Mouse (Mus musculus) inflammation-experienced regulatory T-cells, adult 6 months (primary cell): Measurements from ENCODE around the gene Nim1k. TPM values are rescaled to one million over a fixed set of nuclear protein-coding genes. Genes with fewer than 3 reads are reported as not detected.
A peak's percentile ranks its signal among the peaks of the same experiment; 100 is the strongest.

Experiments
- ATAC-seq: one replicate; pipeline ENCODE4 v1.8.0; 2017
- polyA plus RNA-seq, 3 experiments: library from polyadenylated mRNA; unstranded; fragments of 100-300 nt; shearing (Covaris generic); gene quantifications; one replicate each; pipeline ENCODE4 v1.2.1; 2017

Nim1k gene
- polyA plus RNA-seq = under 1 TPM; 0.52 to 0.77 (median 0.68) TPM

- ATAC-seq = peak; percentile 85
Measured at GRCm38 (mm10) chr13:119755681-119756471, at the start of gene Nim1k. Gene Nim1k, minus strand, starts transcription at chr13:119755882.

GRCm38 (mm10) chr13:119797656-119798055 lies 42.0 kb upstream of the Nim1k start:
- ATAC-seq = no peak

GRCm38 (mm10) chr13:119792791-119793404 lies 37.2 kb upstream of the Nim1k start:
- ATAC-seq = no peak

GRCm38 (mm10) chr13:119791580-119792135 lies 36.0 kb upstream of the Nim1k start:
- no peak for ATAC-seq

GRCm38 (mm10) chr13:119790761-119791579 lies 35.3 kb upstream of the Nim1k start, which contains the start of gene Zfp131:
Gene Zfp131, minus strand, starts transcription at chr13:119790889.
- peak; percentile 88 for ATAC-seq

DNA sequence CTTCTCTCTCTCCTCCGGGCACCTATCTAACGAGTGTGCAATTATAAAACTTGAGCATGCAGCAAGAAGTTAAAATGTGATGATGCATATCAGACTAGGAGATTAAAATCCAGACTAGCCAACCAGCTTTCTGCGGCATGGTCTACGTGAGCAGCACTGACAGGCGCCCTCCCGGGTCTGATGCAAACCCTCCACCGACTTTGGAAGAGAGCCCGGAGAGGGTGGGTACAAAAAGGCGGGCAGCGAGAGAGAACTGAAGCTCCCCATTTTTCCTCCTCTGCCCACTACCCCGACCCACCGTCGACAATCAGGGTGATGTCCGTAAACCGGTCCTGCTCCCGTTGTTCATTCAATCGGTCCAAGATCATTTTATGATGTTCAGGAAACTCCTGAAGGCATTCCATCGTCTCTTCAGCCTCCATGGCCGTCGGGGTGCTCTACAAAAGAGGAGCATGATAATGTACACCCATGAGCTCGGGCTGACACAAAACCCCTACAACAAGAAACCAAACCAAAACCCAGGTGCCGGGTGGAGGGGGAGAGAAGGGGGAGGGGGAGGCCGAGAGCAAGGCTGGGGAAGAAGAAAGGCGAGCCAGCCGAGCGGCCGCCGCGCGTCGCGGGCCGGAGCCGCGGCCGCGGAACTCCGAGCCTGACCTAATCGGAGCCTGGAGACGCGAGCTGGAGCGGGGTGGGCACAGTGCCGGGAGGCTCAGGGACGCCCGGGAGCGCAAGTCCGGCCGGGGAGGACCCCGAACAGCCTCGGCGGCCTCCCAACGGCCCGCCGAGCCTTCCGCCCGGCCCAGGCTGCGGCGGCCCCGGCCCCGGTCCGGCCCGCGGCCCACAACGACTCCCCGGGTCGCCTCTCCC lies 34.4 kb upstream of the Nim1k start:
- peak; percentile 14 for ATAC-seq

GRCm38 (mm10) chr13:119783581-119783980 lies 27.9 kb upstream of the Nim1k start:
- no peak for ATAC-seq

GRCm38 (mm10) chr13:119768541-119768940 lies 12.9 kb upstream of the Nim1k start:
- no peak for ATAC-seq

DNA sequence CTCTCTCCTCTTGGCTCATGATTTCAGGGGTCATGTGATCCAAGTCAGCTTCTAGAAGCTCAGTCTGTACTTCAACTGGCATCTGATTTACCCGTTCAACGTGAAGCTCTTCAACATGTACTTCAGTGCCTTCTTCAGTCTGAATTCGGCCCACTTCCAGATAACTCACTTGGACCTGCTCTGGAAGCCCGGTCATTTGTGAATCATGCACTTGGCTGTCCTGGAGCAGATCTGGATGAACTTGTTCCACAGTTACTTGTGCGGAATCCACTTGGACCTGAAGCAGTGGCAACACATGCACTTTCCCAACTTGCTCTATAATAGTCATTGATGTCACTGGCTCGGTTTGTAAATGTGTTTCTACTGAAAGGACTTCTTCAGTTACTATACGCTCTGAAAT lies 10.8 kb upstream of the Nim1k start:
- no peak for ATAC-seq

- no peak for ATAC-seq
Measured at GRCm38 (mm10) chr13:119756831-119757230, 1.1 kb upstream of the Nim1k start.

GRCm38 (mm10) chr13:119755141-119755547 lies 538 bp downstream of the Nim1k start:
- peak; percentile 2 for ATAC-seq

DNA sequence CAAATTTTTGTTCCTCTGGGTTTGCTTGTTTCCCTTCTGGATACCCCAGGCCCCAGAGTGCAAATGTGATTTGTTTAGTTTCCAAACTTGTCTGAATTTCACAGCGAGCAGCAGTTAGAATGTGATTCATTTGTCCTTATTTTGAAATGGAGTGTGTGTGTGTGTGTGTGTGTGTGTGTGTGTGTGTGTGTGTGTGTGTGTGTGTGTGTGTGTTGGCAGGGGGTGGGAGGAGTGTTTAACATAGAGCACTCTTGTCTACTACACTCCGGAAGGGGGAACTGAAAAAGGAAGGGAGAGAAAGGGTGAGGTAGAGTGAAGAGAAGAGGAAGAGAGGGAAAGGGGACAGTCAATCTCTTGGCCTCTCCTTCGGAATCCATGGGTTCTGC lies 1.1 kb downstream of the Nim1k start:
- ATAC-seq = no peak

DNA sequence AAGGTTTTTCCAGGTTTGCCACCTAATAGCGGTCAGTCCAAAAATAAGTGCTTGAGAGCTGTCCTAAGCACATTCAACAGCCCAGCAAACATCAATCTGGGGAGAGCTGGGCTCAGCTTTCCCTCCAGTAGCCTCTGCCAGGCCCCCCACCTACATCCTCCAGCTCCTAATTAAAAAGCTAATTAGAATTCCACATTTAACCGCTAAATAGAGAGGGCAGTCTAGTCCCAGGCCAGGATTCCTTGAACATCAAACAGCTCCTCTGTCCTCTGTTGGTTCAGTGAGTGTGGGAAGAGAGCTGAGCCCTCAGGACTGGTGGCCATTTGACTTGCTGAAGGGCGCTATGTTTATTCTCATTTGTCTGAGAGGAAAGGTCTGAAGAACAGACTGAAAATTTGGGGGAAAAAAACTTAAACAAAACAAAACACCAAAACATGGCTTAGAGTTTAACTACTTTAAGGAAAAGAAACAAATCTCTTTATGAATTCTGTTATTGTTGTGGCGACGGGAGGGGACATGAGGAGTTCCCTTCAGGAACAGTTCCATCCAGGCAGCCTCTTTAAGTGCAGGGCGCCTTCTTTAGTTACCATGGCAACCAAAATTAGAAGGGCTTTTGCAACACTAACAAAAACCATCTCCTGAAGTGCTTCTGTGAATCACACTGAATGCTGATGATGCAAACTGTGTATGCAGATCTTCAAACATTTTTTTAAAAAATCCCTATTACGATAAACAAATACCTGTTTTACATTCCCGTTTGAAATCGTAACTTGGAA lies 1.6 kb downstream of the Nim1k start:
- ATAC-seq = no peak

DNA sequence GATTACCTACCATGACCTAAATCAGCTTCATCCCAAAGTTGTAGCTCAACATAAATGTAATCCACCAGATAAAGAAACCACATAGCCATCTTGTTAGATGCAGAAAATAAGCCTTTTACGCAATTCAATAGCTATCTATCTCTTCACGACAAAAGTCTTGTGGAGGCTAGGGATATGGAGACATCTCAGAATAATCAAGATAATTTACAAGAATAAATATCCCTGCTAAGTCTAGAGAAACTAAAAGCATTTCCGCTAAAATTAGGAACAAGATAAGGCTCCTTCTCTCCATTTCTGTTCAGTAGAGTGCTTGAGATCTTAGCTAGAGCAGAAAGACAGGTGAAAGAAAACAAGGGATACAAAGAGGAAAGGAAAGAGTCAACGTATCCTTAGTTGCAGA lies 8.8 kb downstream of the Nim1k start:
- no peak for ATAC-seq

DNA sequence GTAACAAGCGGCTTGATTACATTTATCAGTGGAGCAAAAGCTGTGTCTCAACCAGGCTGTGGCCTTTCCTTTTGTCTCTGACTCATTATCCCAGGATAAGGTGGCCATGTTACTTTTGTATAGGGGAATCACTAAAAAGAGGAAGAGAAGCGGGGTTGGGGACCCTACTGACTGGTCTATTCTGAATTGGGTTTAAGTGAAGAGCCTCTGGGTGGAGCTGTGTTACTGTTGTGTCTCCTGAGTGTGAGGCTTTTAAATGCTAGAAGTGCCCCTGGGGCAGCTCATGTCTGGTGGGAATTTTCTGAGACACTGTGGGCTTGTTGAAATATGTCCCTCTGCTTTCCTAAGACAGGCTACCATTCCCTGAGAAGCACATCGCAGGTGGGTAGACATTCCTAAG lies 12.2 kb downstream of the Nim1k start:
- no peak for ATAC-seq

GRCm38 (mm10) chr13:119742711-119743415 lies 12.8 kb downstream of the Nim1k start:
- no peak for ATAC-seq

- no peak for ATAC-seq
Measured at GRCm38 (mm10) chr13:119741390-119742237, 14.1 kb downstream of the Nim1k start.

- ATAC-seq = no peak
Measured at GRCm38 (mm10) chr13:119731448-119731847, 24.2 kb downstream of the Nim1k start.

- no peak for ATAC-seq
Measured at GRCm38 (mm10) chr13:119729406-119729805, 26.3 kb downstream of the Nim1k start.
